Mouse (Mus musculus) liver, adult 2 months (tissue): Measurements from ENCODE around the gene Cubn.

Experiments
- CTCF ChIP-seq: fragments of 200-500 bp; IDR thresholded peaks from 2 replicates; pipeline ENCODE4 v1.5.1; 2011; ENCODE audit warnings: low read depth, low read length, control low read depth
- POLR2A ChIP-seq: fragments of 200-500 bp; IDR thresholded peaks from 2 replicates; pipeline ENCODE4 v1.6.1; 2011; ENCODE audit warnings: low read length, control low read depth; ENCODE audit not compliant: insufficient read depth; ENCODE audit errors: extremely low read depth

- TF ChIP-seq POLR2A (no peak), CTCF (peak; percentile 70)
Measured at GRCm38 (mm10) chr2:13537733-13538132, 46.1 kb upstream of the Cubn start.
